Mouse (Mus musculus): ENCODE results near the gene Tsen34. TPM values are rescaled to one million over a fixed set of nuclear protein-coding genes. Genes with fewer than 3 reads are reported as not detected.
A peak's percentile ranks its signal among the peaks of the same experiment; 100 is the strongest.

Tsen34 gene
- total and polyA plus RNA-seq, 3 experiments = 16.0 to 21.7 TPM; not detected in 1

DNA sequence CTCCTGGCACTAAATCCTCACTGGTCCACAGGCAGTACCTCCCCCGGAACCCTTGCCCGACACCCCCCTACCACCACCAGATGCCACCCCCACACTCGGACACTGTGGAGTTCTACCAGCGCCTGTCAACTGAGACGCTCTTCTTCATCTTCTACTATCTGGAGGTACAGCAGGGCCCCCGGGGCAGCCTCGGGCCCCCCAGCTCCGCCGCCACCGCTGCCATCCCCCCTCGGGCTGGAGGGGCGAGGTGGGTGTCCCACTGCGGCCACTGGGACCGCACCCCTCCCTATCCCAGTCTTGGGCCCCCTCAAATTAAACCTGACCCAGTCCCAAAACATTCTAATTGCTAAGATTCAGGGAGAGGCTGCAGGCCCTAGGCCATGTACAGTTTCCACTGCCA, 34.1 kb upstream of the Tsen34 start:
- 0 out of 4 replicates have a peak, but pooled peaks cover 0 to 2% of the 10 kb centered on the region in 2 experiments for H3K4me1 ChIP-seq (ENCODE audit: control insufficient read depth in 1 of 2, insufficient read depth in 2 of 2, low read length in 2 of 2)
- no peaks in the 10 kb centered on the region for H3K9me3 ChIP-seq (replicated peaks; ENCODE audit: insufficient read depth, low read length)
- no peak for TF ChIP-seq JUND (IDR thresholded peaks at IDR 0.05; ENCODE audit: low read depth, low read length)
- TF ChIP-seq POLR2AphosphoS5 (IDR thresholded peaks at IDR 0.05; ENCODE audit: borderline replicate concordance, low read depth, low read length) = no peak
- TF ChIP-seq MAFK (IDR thresholded peaks at IDR 0.05; ENCODE audit: borderline replicate concordance, low read depth, low read length) = no peak
- TF ChIP-seq E2F4 (IDR thresholded peaks at IDR 0.05; ENCODE audit: borderline replicate concordance, low read depth, low read length) = no peak
- no peak for TF ChIP-seq USF1 (IDR thresholded peaks at IDR 0.05; ENCODE audit: low read depth, low read length)
- no peak for TF ChIP-seq NRF1 (IDR thresholded peaks at IDR 0.05; ENCODE audit: insufficient read depth, low read depth, low read length, poor library complexity, severe bottlenecking)
- no peak for TF ChIP-seq GABPA (IDR thresholded peaks at IDR 0.05; ENCODE audit: low read depth, low read length)
- no peak for TF ChIP-seq TAL1 (IDR thresholded peaks at IDR 0.05; ENCODE audit: low read length)
- no peak for TF ChIP-seq GATA1 (IDR thresholded peaks at IDR 0.05; ENCODE audit: low read depth, low read length)
- no peak for TF ChIP-seq ZNF384 (IDR thresholded peaks at IDR 0.05; ENCODE audit: low read depth, low read length)
- TF ChIP-seq EP300 (IDR thresholded peaks at IDR 0.05; ENCODE audit: low read depth in 1 of 2, low read length in 2 of 2) = no peak
- no peak for TF ChIP-seq KAT2A (conservative IDR thresholded peaks at IDR 0.05; ENCODE audit: low read depth, low read length)
- no peak for TF ChIP-seq USF2 (IDR thresholded peaks at IDR 0.05; ENCODE audit: borderline replicate concordance in 1 of 2, insufficient read depth in 1 of 2, low read depth in 1 of 2, low read length in 2 of 2)
- TF ChIP-seq POLR2AphosphoS2 (IDR thresholded peaks at IDR 0.05; ENCODE audit: low read length) = no peak
- peaks cover 1 to 9% of the 10 kb centered on the region in 2 experiments; a peak in 3 of 4 replicates for H3K36me3 ChIP-seq (ENCODE audit: control insufficient read depth in 1 of 2, insufficient read depth in 2 of 2, low read length in 2 of 2)
- H3K27ac ChIP-seq (ENCODE audit: control insufficient read depth, low read depth, low read length) = no peak overlapping the region
- H3K27me3 ChIP-seq (ENCODE audit: control insufficient read depth in 1 of 2, insufficient read depth in 2 of 2, low read length in 2 of 2) = no peaks in the 10 kb centered on the region
- no peak overlapping the region for H3K9ac ChIP-seq (ENCODE audit: control insufficient read depth, low read depth, low read length, poor library complexity, severe bottlenecking)
- no peak overlapping the region for H3K4me3 ChIP-seq (ENCODE audit: control insufficient read depth in 1 of 2, insufficient read depth in 1 of 2, low read depth in 2 of 2, low read length in 2 of 2)
- no peak for DNase-seq (ENCODE audit: low read depth, low spot score)
- H3K79me2 ChIP-seq (ENCODE audit: control insufficient read depth, insufficient read depth, low read length, poor library complexity) = 0 out of 2 replicates have a peak, but pooled peaks cover 2% of the 10 kb centered on the region

DNA sequence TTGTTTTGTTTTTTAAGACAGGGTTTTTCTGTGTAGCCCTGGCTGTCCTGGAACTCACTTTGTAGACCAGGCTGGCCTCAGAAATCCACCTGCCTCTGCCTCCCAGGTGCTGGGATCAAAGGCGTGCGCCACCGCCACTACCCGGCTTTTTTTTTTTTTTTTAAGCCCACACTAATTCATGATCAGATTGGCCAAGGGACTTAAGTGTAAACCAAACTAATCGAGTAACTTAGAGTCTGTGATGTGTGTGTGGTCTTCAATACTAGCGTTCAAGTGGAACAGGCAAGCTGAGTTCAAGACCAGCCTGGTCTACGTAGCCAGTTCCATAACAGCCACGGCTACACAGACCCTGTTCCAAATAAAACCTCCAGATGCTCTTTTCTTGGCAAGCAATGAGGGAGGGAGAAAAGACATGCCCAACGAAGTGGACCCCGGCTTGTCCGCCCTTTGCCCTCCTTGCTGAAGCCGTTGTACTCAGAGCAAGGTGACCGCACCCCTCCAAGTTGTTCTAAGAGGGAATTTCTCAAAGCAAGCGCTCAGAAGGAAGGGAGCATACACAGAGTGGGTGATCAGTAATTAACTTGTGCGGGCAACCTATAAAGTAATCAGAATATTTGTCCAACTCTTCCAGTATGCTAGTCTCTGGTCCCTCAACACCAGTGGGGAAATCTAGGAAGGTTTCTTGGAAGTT, 28.0 kb upstream of the Tsen34 start:
- peaks cover 1 to 6% of the 10 kb centered on the region in 2 experiments; a peak in 3 of 4 replicates for H3K36me3 ChIP-seq (ENCODE audit: control insufficient read depth in 1 of 2, insufficient read depth in 2 of 2, low read length in 2 of 2)
- DNase-seq (ENCODE audit: low read depth, low spot score) = no peak

More for the DNA sequence above, 28.0 kb upstream of the Tsen34 start:
- peaks cover 0 to 8% of the 10 kb centered on the region in 2 experiments; a peak in 2 of 4 replicates for H3K4me1 ChIP-seq (ENCODE audit: control insufficient read depth in 1 of 2, insufficient read depth in 2 of 2, low read length in 2 of 2)
- no peaks in the 10 kb centered on the region for H3K9me3 ChIP-seq (replicated peaks; ENCODE audit: insufficient read depth, low read length)
- no peaks in the 10 kb centered on the region for H3K27me3 ChIP-seq (ENCODE audit: control insufficient read depth in 1 of 2, insufficient read depth in 2 of 2, low read length in 2 of 2)
- TF ChIP-seq USF1 (IDR thresholded peaks at IDR 0.05; ENCODE audit: low read depth, low read length) (no peak), ZNF384 (IDR thresholded peaks at IDR 0.05; ENCODE audit: low read depth, low read length) (peak; percentile 62; the same call in 1 of the 2 replicates), TBP (IDR thresholded peaks at IDR 0.05; ENCODE audit: low read depth, low read length) (no peak)
- H3K27ac ChIP-seq (ENCODE audit: control insufficient read depth, low read depth, low read length) = peak overlapping the region; percentile 46
- H3K9ac ChIP-seq (ENCODE audit: control insufficient read depth, low read depth, low read length, poor library complexity, severe bottlenecking) = peak overlapping the region; percentile 78
- peaks cover 14% of the 10 kb centered on the region for H3K79me2 ChIP-seq (ENCODE audit: control insufficient read depth, insufficient read depth, low read length, poor library complexity)
- peak overlapping the region; percentile 71 to 97 for H3K4me3 ChIP-seq (ENCODE audit: control insufficient read depth in 1 of 2, insufficient read depth in 1 of 2, low read depth in 2 of 2, low read length in 2 of 2)

Measured in MEL (cell line).